Mouse (Mus musculus) MEL (cell line): ENCODE data around the gene Zfpm1. TPM values are rescaled to one million over a fixed set of nuclear protein-coding genes. Genes with fewer than 3 reads are reported as not detected.

ENCODE experiments used
- DNase-seq: peaks from one replicate; pipeline ENCODE4 v3.0.0; 2011; ENCODE audit warnings: low read depth, low spot score
- H3K27ac ChIP-seq: 2 replicates; pipeline ENCODE4 v1.5.1; 2012; ENCODE audit warnings: low read depth, mild to moderate bottlenecking, control low read depth, low read length, moderate library complexity; ENCODE audit not compliant: control insufficient read depth
- H3K27me3 ChIP-seq, 2 experiments: fragments of 150-350 bp in 1 of 2; sonication (generic) in 1 of 2; 2 replicates each; pipeline ENCODE4 v1.6.1; 2012; ENCODE audit warnings: low read length in 2 of 2, mild to moderate bottlenecking in 2 of 2, improper control_type of control experiment in 1 of 2, moderate library complexity in 1 of 2; ENCODE audit not compliant: insufficient read depth in 2 of 2, control insufficient read depth in 1 of 2
- H3K36me3 ChIP-seq, 2 experiments: 2 replicates each; pipeline ENCODE4 v1.6.1; 2012 to 2014; ENCODE audit warnings: low read length in 2 of 2, improper control_type of control experiment in 1 of 2, inconsistent platforms in 1 of 2, mild to moderate bottlenecking in 1 of 2; ENCODE audit not compliant: insufficient read depth in 2 of 2, control insufficient read depth in 1 of 2
- H3K4me1 ChIP-seq, 2 experiments: fragments of 150-350 bp in 1 of 2; sonication (generic) in 1 of 2; 2 replicates each; pipeline ENCODE4 v1.6.1; 2012; ENCODE audit warnings: low read length in 2 of 2, improper control_type of control experiment in 1 of 2, mild to moderate bottlenecking in 1 of 2; ENCODE audit not compliant: insufficient read depth in 2 of 2, control insufficient read depth in 1 of 2
- H3K4me3 ChIP-seq, 2 experiments: fragments of 150-350 bp in 1 of 2; sonication (generic) in 1 of 2; 2 replicates each; pipeline ENCODE4 v1.5.1; 2012; ENCODE audit warnings: low read depth in 2 of 2, low read length in 2 of 2, mild to moderate bottlenecking in 2 of 2, moderate library complexity in 2 of 2, control low read depth in 1 of 2, improper control_type of control experiment in 1 of 2; ENCODE audit not compliant: control insufficient read depth in 1 of 2, insufficient read depth in 1 of 2
- H3K79me2 ChIP-seq: 2 replicates; pipeline ENCODE4 v1.6.1; 2012; ENCODE audit warnings: mild to moderate bottlenecking, low read length, moderate library complexity; ENCODE audit not compliant: control insufficient read depth, poor library complexity, insufficient read depth
- H3K9ac ChIP-seq: 2 replicates; pipeline ENCODE4 v1.6.1; 2012; ENCODE audit warnings: low read depth, mild to moderate bottlenecking, control low read depth, low read length, moderate library complexity; ENCODE audit not compliant: control insufficient read depth, poor library complexity, severe bottlenecking
- H3K9me3 ChIP-seq: fragments of 150-350 bp; sonication (generic); replicated peaks from 2 replicates; pipeline ENCODE4 v1.6.1; 2012; ENCODE audit warnings: mild to moderate bottlenecking, low read length, improper control_type of control experiment, moderate library complexity; ENCODE audit not compliant: insufficient read depth
- CHD1 ChIP-seq: IDR thresholded peaks from 2 replicates; pipeline ENCODE4 v1.6.1; 2012; ENCODE audit warnings: low read depth, mild to moderate bottlenecking, inconsistent platforms, low read length, improper control_type of control experiment
- CHD2 ChIP-seq: IDR thresholded peaks from 2 replicates; pipeline ENCODE4 v1.6.1; 2011; ENCODE audit warnings: low read length, improper control_type of control experiment
- CTCF ChIP-seq, 3 experiments: IDR thresholded peaks in 2 of 3; conservative IDR thresholded peaks in 1 of 3; 2 replicates each; pipeline ENCODE4 v1.5.1; 2011 to 2012; ENCODE audit warnings: low read length in 3 of 3, low read depth in 2 of 3, mild to moderate bottlenecking in 2 of 3, improper control_type of control experiment in 1 of 3, inconsistent platforms in 1 of 3, mixed read lengths in 1 of 3, moderate library complexity in 1 of 3; ENCODE audit not compliant: control insufficient read depth in 1 of 3, insufficient read depth in 1 of 3, poor library complexity in 1 of 3, severe bottlenecking in 1 of 3
- E2F4 ChIP-seq: IDR thresholded peaks from 2 replicates; pipeline ENCODE4 v1.6.1; 2011; ENCODE audit warnings: low read depth, low read length, improper control_type of control experiment, borderline replicate concordance
- EP300 ChIP-seq, 2 experiments: IDR thresholded peaks; 2 replicates each; pipeline ENCODE4 v1.6.1; 2011; ENCODE audit warnings: improper control_type of control experiment in 2 of 2, low read length in 2 of 2, low read depth in 1 of 2, mild to moderate bottlenecking in 1 of 2
- ETS1 ChIP-seq: IDR thresholded peaks from 2 replicates; pipeline ENCODE4 v1.6.1; 2012; ENCODE audit warnings: low read depth, mild to moderate bottlenecking, inconsistent platforms, low read length, improper control_type of control experiment, moderate library complexity
- GABPA ChIP-seq: IDR thresholded peaks from 2 replicates; pipeline ENCODE4 v1.6.1; 2012; ENCODE audit warnings: low read depth, mild to moderate bottlenecking, inconsistent platforms, low read length, improper control_type of control experiment, moderate library complexity
- GATA1 ChIP-seq: IDR thresholded peaks from 2 replicates; pipeline ENCODE4 v1.6.1; 2011; ENCODE audit warnings: low read depth, low read length, improper control_type of control experiment
- HCFC1 ChIP-seq: IDR thresholded peaks from 2 replicates; pipeline ENCODE4 v1.6.1; 2012; ENCODE audit warnings: low read depth, mild to moderate bottlenecking, inconsistent platforms, low read length, improper control_type of control experiment, moderate library complexity
- JUND ChIP-seq: IDR thresholded peaks from 2 replicates; pipeline ENCODE4 v1.6.1; 2011; ENCODE audit warnings: low read depth, mild to moderate bottlenecking, improper control_type of control experiment, low read length
- KAT2A ChIP-seq: conservative IDR thresholded peaks from 2 replicates; pipeline ENCODE4 v1.6.1; 2012; ENCODE audit warnings: low read depth, low read length, improper control_type of control experiment, inconsistent platforms
- MAX ChIP-seq: IDR thresholded peaks from 2 replicates; pipeline ENCODE4 v1.6.1; 2011; ENCODE audit warnings: low read length, improper control_type of control experiment
- MEF2A ChIP-seq: IDR thresholded peaks from 2 replicates; pipeline ENCODE4 v1.6.1; 2014; ENCODE audit warnings: low read depth, mild to moderate bottlenecking, inconsistent platforms, low read length, improper control_type of control experiment; ENCODE audit not compliant: poor library complexity, insufficient replicate concordance, severe bottlenecking; ENCODE audit errors: extremely low read depth
- MXI1 ChIP-seq: IDR thresholded peaks from 2 replicates; pipeline ENCODE4 v1.6.1; 2011; ENCODE audit warnings: mild to moderate bottlenecking, low read depth, low read length, improper control_type of control experiment
- MYB ChIP-seq: IDR thresholded peaks from 2 replicates; pipeline ENCODE4 v1.6.1; 2011; ENCODE audit warnings: mild to moderate bottlenecking, low read depth, low read length, improper control_type of control experiment
- MYC ChIP-seq: IDR thresholded peaks from 2 replicates; pipeline ENCODE4 v1.6.1; 2011; ENCODE audit warnings: low read depth, mild to moderate bottlenecking, low read length, improper control_type of control experiment, moderate library complexity
- NELFE ChIP-seq: IDR thresholded peaks from 2 replicates; pipeline ENCODE4 v1.6.1; 2011; ENCODE audit warnings: low read depth, low read length, improper control_type of control experiment
- POLR2AphosphoS5 ChIP-seq: IDR thresholded peaks from 2 replicates; pipeline ENCODE4 v1.6.1; 2012; ENCODE audit warnings: low read depth, borderline replicate concordance, mild to moderate bottlenecking, inconsistent platforms, low read length, moderate library complexity, mixed read lengths
- RAD21 ChIP-seq: IDR thresholded peaks from 2 replicates; pipeline ENCODE4 v1.6.1; 2011; ENCODE audit warnings: mild to moderate bottlenecking, low read depth, low read length, improper control_type of control experiment
- RCOR1 ChIP-seq: IDR thresholded peaks from 2 replicates; pipeline ENCODE4 v1.6.1; 2012; ENCODE audit warnings: low read depth, mild to moderate bottlenecking, inconsistent platforms, low read length, improper control_type of control experiment
- SIN3A ChIP-seq: IDR thresholded peaks from 2 replicates; pipeline ENCODE4 v1.6.1; 2012; ENCODE audit warnings: low read length, improper control_type of control experiment, inconsistent platforms
- SMC3 ChIP-seq: IDR thresholded peaks from 2 replicates; pipeline ENCODE4 v1.6.1; 2011; ENCODE audit warnings: low read depth, low read length, improper control_type of control experiment
- TAL1 ChIP-seq: IDR thresholded peaks from 2 replicates; pipeline ENCODE4 v1.6.1; 2012; ENCODE audit warnings: mild to moderate bottlenecking, inconsistent platforms, low read length, moderate library complexity, mixed read lengths
- TCF12 ChIP-seq: IDR thresholded peaks from 2 replicates; pipeline ENCODE4 v1.6.1; 2014; ENCODE audit warnings: low read depth, mild to moderate bottlenecking, inconsistent platforms, low read length, improper control_type of control experiment, moderate library complexity
- UBTF ChIP-seq: IDR thresholded peaks from 2 replicates; pipeline ENCODE4 v1.6.1; 2012; ENCODE audit warnings: low read depth, mild to moderate bottlenecking, inconsistent platforms, low read length, improper control_type of control experiment, moderate library complexity, borderline replicate concordance; ENCODE audit not compliant: insufficient read depth
- USF1 ChIP-seq: IDR thresholded peaks from 2 replicates; pipeline ENCODE4 v1.6.1; 2014; ENCODE audit warnings: low read depth, mild to moderate bottlenecking, inconsistent platforms, low read length, improper control_type of control experiment, moderate library complexity
- USF2 ChIP-seq, 2 experiments: IDR thresholded peaks; 2 replicates each; pipeline ENCODE4 v1.6.1; 2011 to 2012; ENCODE audit warnings: improper control_type of control experiment in 2 of 2, low read length in 2 of 2, borderline replicate concordance in 1 of 2, inconsistent platforms in 1 of 2, low read depth in 1 of 2, mild to moderate bottlenecking in 1 of 2; ENCODE audit not compliant: insufficient read depth in 1 of 2
- ZC3H11A ChIP-seq: IDR thresholded peaks from 2 replicates; pipeline ENCODE4 v1.6.1; 2012; ENCODE audit warnings: low read depth, mild to moderate bottlenecking, inconsistent platforms, low read length, improper control_type of control experiment
- ZKSCAN1 ChIP-seq: IDR thresholded peaks from 2 replicates; pipeline ENCODE4 v1.6.1; 2012; ENCODE audit warnings: low read depth, mild to moderate bottlenecking, inconsistent platforms, low read length, improper control_type of control experiment, moderate library complexity
- ZMIZ1 ChIP-seq: IDR thresholded peaks from 2 replicates; pipeline ENCODE4 v1.6.1; 2012; ENCODE audit warnings: low read depth, mild to moderate bottlenecking, inconsistent platforms, low read length, improper control_type of control experiment, moderate library complexity
- ZNF384 ChIP-seq: IDR thresholded peaks from 2 replicates; pipeline ENCODE4 v1.6.1; 2012; ENCODE audit warnings: low read depth, mild to moderate bottlenecking, inconsistent platforms, low read length, improper control_type of control experiment
- polyA plus RNA-seq, 2 experiments: library from polyadenylated mRNA; stranded (reverse) in 1 of 2; unstranded in 1 of 2; fragments of >175 nt in 1 of 2; fragments of >200 nt in 1 of 2; gene quantifications; 2 replicates each; pipeline versions ENCODE4 v1.2.1 to v1.2.4; 2012; ENCODE audit warnings: low replicate concordance in 2 of 2, low read depth in 1 of 2; ENCODE audit not compliant: insufficient read length in 2 of 2, insufficient read depth in 1 of 2, missing spikeins in 1 of 2
- total RNA-seq: library from RNA; depleted of rRNA; stranded (reverse); fragments of 300-350 nt; gene quantifications from 2 replicates; pipeline ENCODE4 v1.2.3, GENCODE M21; 2012

Gene Zfpm1
- total and polyA plus RNA-seq, 3 experiments = 133 to 343 (median 260) TPM

GRCm38 (mm10) chr8:122325196-122325595, 43.3 kb downstream of the Zfpm1 start:
- H3K9me3 ChIP-seq = no peaks in the 10 kb centered on the region
- H3K27me3 ChIP-seq = no peaks in the 10 kb centered on the region
- H3K4me3 ChIP-seq = peak overlapping the region in 1 of 2 experiments; percentile 36; a peak in 3 of 4 replicates
- H3K9ac ChIP-seq = peak overlapping the region; percentile 67
- peaks cover 32 to 69% of the 10 kb centered on the region in 2 experiments for H3K4me1 ChIP-seq
- peaks cover 28% of the 10 kb centered on the region for H3K79me2 ChIP-seq
- peaks cover 9 to 70% of the 10 kb centered on the region in 2 experiments; a peak in 3 of 4 replicates for H3K36me3 ChIP-seq
- TF ChIP-seq SMC3 = no peak
- no peak for TF ChIP-seq EP300 (IDR thresholded peaks at IDR 0.05; ENCODE audit: low read depth in 1 of 2, low read length in 2 of 2)
- no peak for TF ChIP-seq POLR2AphosphoS5
- H3K27ac ChIP-seq = peak overlapping the region; percentile 91
- DNase-seq = no peak

GRCm38 (mm10) chr8:122326114-122326542, 44.2 kb downstream of the Zfpm1 start:
- peaks cover 25 to 60% of the 10 kb centered on the region in 2 experiments for H3K4me1 ChIP-seq
- H3K4me3 ChIP-seq = peak overlapping the region; percentile 18 to 36; a peak in 3 of 4 replicates
- H3K36me3 ChIP-seq = peaks cover 13 to 64% of the 10 kb centered on the region in 2 experiments; a peak in 3 of 4 replicates
- H3K9ac ChIP-seq = peak overlapping the region; percentile 67
- DNase-seq = peak; percentile 86
- H3K79me2 ChIP-seq = peaks cover 28% of the 10 kb centered on the region
- peak overlapping the region; percentile 91 for H3K27ac ChIP-seq
- H3K9me3 ChIP-seq = no peaks in the 10 kb centered on the region
- H3K27me3 ChIP-seq = no peaks in the 10 kb centered on the region
- peak; percentile 73 for TF ChIP-seq TAL1
- peak; percentile 10; the same call in 1 of the 2 replicates for TF ChIP-seq HCFC1
- peak; percentile 91 for TF ChIP-seq ETS1
- peak; percentile 71; the same call in 1 of the 2 replicates for TF ChIP-seq E2F4
- no peak for TF ChIP-seq CTCF (IDR thresholded peaks at IDR 0.05 in 2 of 3, conservative IDR thresholded peaks at IDR 0.05 in 1 of 3; ENCODE audit: control insufficient read depth in 1 of 3, insufficient read depth in 1 of 3, low read depth in 2 of 3, low read length in 3 of 3, poor library complexity in 1 of 3, severe bottlenecking in 1 of 3)
- TF ChIP-seq EP300 (IDR thresholded peaks at IDR 0.05; ENCODE audit: low read depth in 1 of 2, low read length in 2 of 2) = peak; percentile 72 to 76
- no peak for TF ChIP-seq CHD2
- no peak; the same call in 1 of the 2 replicates for TF ChIP-seq ZKSCAN1
- no peak for TF ChIP-seq RAD21
- no peak for TF ChIP-seq UBTF
- no peak for TF ChIP-seq ZC3H11A
- no peak for TF ChIP-seq USF1
- TF ChIP-seq MXI1 = no peak; the same call in 1 of the 2 replicates
- no peak for TF ChIP-seq KAT2A
- peak; percentile 81 for TF ChIP-seq TCF12
- no peak for TF ChIP-seq CHD1
- no peak for TF ChIP-seq MYB
- peak; percentile 70 for TF ChIP-seq SIN3A
- TF ChIP-seq MYC = no peak
- no peak for TF ChIP-seq JUND
- TF ChIP-seq RCOR1 = peak; percentile 58; the same call in 1 of the 2 replicates
- TF ChIP-seq NELFE = 0 out of 2 replicates have a peak, but pooled peaks have one; percentile 20
- TF ChIP-seq ZNF384 = no peak
- TF ChIP-seq GABPA = no peak
- no peak for TF ChIP-seq MEF2A
- no peak; the same call in 1 of the 2 replicates for TF ChIP-seq MAX
- TF ChIP-seq SMC3 = no peak
- no peak for TF ChIP-seq USF2 (IDR thresholded peaks at IDR 0.05; ENCODE audit: borderline replicate concordance in 1 of 2, insufficient read depth in 1 of 2, low read depth in 1 of 2, low read length in 2 of 2)
- TF ChIP-seq GATA1 = peak; percentile 93
- no peak for TF ChIP-seq ZMIZ1
